Mouse (Mus musculus) liver, embryonic 13.5 days (tissue): ENCODE data around the gene Dhrs3. TPM values are rescaled to one million over a fixed set of nuclear protein-coding genes. Genes with fewer than 3 reads are reported as not detected.

Experiments
- ATAC-seq: fragments of 200-750 bp; cut with Nextera tagmentation; 2 replicates; pipeline ENCODE4 v1.8.0; 2017; ENCODE audit warnings: low read depth, mild to moderate bottlenecking, moderate number of reproducible peaks, moderate library complexity
- DNase-seq: peaks from one replicate; pipeline ENCODE4 v3.0.0; 2022
- H3K27ac ChIP-seq: fragments of 300-500 bp; sonication (generic); 2 replicates; pipeline ENCODE4 v1.5.1; 2015; ENCODE audit warnings: moderate library complexity, mild to moderate bottlenecking, inconsistent platforms
- H3K27me3 ChIP-seq: fragments of 300-500 bp; sonication (generic); 2 replicates; pipeline ENCODE4 v1.6.1; 2015; ENCODE audit warnings: mild to moderate bottlenecking, inconsistent platforms
- H3K36me3 ChIP-seq: fragments of 300-500 bp; sonication (generic); 2 replicates; pipeline ENCODE4 v1.6.1; 2015; ENCODE audit warnings: mild to moderate bottlenecking, inconsistent platforms
- H3K4me1 ChIP-seq: fragments of 300-500 bp; sonication (generic); replicated peaks from 2 replicates; pipeline ENCODE4 v1.6.1; 2015; ENCODE audit warnings: inconsistent platforms
- H3K4me2 ChIP-seq: fragments of 300-500 bp; sonication (generic); 2 replicates; pipeline ENCODE4 v1.6.1; 2015; ENCODE audit warnings: inconsistent platforms, mild to moderate bottlenecking, moderate library complexity
- H3K4me3 ChIP-seq: fragments of 300-500 bp; sonication (generic); replicated peaks from 2 replicates; pipeline ENCODE4 v1.5.1; 2015; ENCODE audit warnings: mild to moderate bottlenecking, inconsistent platforms
- H3K9ac ChIP-seq: fragments of 300-500 bp; sonication (generic); 2 replicates; pipeline ENCODE4 v1.6.1; 2015; ENCODE audit warnings: mild to moderate bottlenecking, inconsistent platforms
- H3K9me3 ChIP-seq: fragments of 300-500 bp; sonication (generic); replicated peaks from 2 replicates; pipeline ENCODE4 v1.6.1; 2016; ENCODE audit warnings: inconsistent platforms
- WGBS: fragments of 180-500 bp; shearing (Covaris S2); methylation state at CpG from one replicate; pipeline ENCODE4 v1.1.7; 2015; ENCODE audit not compliant: insufficient replicate concordance; 5-methylcytosine and 5-hydroxymethylcytosine counted together
- polyA plus RNA-seq: library from polyadenylated mRNA; unstranded; fragments of >200 nt; fragmentation: Nextera tagmentation; extraction: Ambion mirVana; gene quantifications from 2 replicates; pipeline ENCODE4 v1.2.1, GENCODE M21; 2015

Gene Dhrs3
- polyA plus RNA-seq, 1 experiment from 2014 or later = 25.0 TPM

GRCm38 (mm10) chr4:144898737-144899136 lies 6.1 kb downstream of the Dhrs3 start:
- Histone ChIP-seq H3K4me1 (peaks cover 69% of the 10 kb centered on the region), H3K27ac (no peak overlapping the region), H3K4me2 (no peak overlapping the region), H3K36me3 (peaks cover 8% of the 10 kb centered on the region), H3K4me3 (no peak overlapping the region), H3K9ac (no peak overlapping the region), H3K27me3 (peaks cover 17% of the 10 kb centered on the region), H3K9me3 (no peaks in the 10 kb centered on the region)
- 86% methylated on average over 2 of the region's 2 CpGs for WGBS
- DNase-seq = no peak
- no peak for ATAC-seq

GRCm38 (mm10) chr4:144901561-144902111 lies 9.0 kb downstream of the Dhrs3 start:
- ATAC-seq (peak; percentile 71), DNase-seq (peak; percentile 66)
- WGBS = 38% methylated on average over 5 of the region's 5 CpGs
- no peak overlapping the region for H3K4me3 ChIP-seq
- peak overlapping the region; percentile 31 for H3K4me2 ChIP-seq
- 0 out of 2 replicates have a peak overlapping the region, but pooled peaks have one; percentile 25 for H3K27ac ChIP-seq
- H3K9me3 ChIP-seq = no peaks in the 10 kb centered on the region
- H3K4me1 ChIP-seq = peaks cover 98% of the 10 kb centered on the region
- H3K36me3 ChIP-seq = peaks cover 8% of the 10 kb centered on the region
- no peaks in the 10 kb centered on the region for H3K27me3 ChIP-seq
- H3K9ac ChIP-seq = 0 out of 2 replicates have a peak overlapping the region, but pooled peaks have one; percentile 23

- DNase-seq (no peak), ATAC-seq (no peak)
- Histone ChIP-seq H3K9me3 (no peaks in the 10 kb centered on the region), H3K27ac (peak overlapping the region; percentile 64), H3K4me2 (no peak overlapping the region), H3K4me3 (no peak overlapping the region), H3K27me3 (no peaks in the 10 kb centered on the region), H3K4me1 (peaks cover 96% of the 10 kb centered on the region), H3K9ac (no peak overlapping the region), H3K36me3 (peaks cover 8% of the 10 kb centered on the region)
- 28% methylated on average over 1 of the region's 1 CpGs for WGBS
Observed at GRCm38 (mm10) chr4:144903088-144903487, 10.5 kb downstream of the Dhrs3 start.

GRCm38 (mm10) chr4:144903932-144904331 lies 11.3 kb downstream of the Dhrs3 start:
- Histone ChIP-seq H3K36me3 (peaks cover 3% of the 10 kb centered on the region; the same call in 1 of the 2 replicates), H3K4me3 (no peak overlapping the region), H3K27ac (peak overlapping the region; percentile 64; the same call in 1 of the 2 replicates), H3K4me2 (no peak overlapping the region), H3K27me3 (no peaks in the 10 kb centered on the region), H3K9ac (no peak overlapping the region), H3K4me1 (peaks cover 94% of the 10 kb centered on the region), H3K9me3 (no peaks in the 10 kb centered on the region)
- ATAC-seq = peak; percentile 42
- WGBS = 19% methylated on average over 3 of the region's 3 CpGs
- no peak for DNase-seq

GRCm38 (mm10) chr4:144905128-144905527 lies 12.5 kb downstream of the Dhrs3 start:
- no peaks in the 10 kb centered on the region for H3K9me3 ChIP-seq
- 48% methylated on average over 5 of the region's 5 CpGs for WGBS
- no peaks in the 10 kb centered on the region for H3K27me3 ChIP-seq
- ATAC-seq (no peak), DNase-seq (no peak)
- H3K4me3 ChIP-seq = no peak overlapping the region
- H3K4me2 ChIP-seq = no peak overlapping the region
- peaks cover 90% of the 10 kb centered on the region for H3K4me1 ChIP-seq
- H3K27ac ChIP-seq = no peak overlapping the region
- no peak overlapping the region for H3K9ac ChIP-seq
- no peaks in the 10 kb centered on the region for H3K36me3 ChIP-seq

- Histone ChIP-seq H3K9ac (no peak overlapping the region), H3K4me3 (no peak overlapping the region), H3K9me3 (no peaks in the 10 kb centered on the region), H3K27ac (peak overlapping the region; percentile 59), H3K4me1 (peaks cover 79% of the 10 kb centered on the region), H3K4me2 (no peak overlapping the region), H3K36me3 (no peaks in the 10 kb centered on the region), H3K27me3 (no peaks in the 10 kb centered on the region)
- peak; percentile 54 for ATAC-seq
- no peak for DNase-seq
- 27% methylated on average over 8 of the region's 8 CpGs for WGBS
Observed at GRCm38 (mm10) chr4:144906001-144906889, 13.6 kb downstream of the Dhrs3 start.

GRCm38 (mm10) chr4:144906978-144907703 lies 14.5 kb downstream of the Dhrs3 start:
- no peaks in the 10 kb centered on the region for H3K27me3 ChIP-seq
- peak; percentile 2; the same call in 1 of the 2 replicates for ATAC-seq
- H3K36me3 ChIP-seq = no peaks in the 10 kb centered on the region
- no peak for DNase-seq
- 0 out of 2 replicates have a peak overlapping the region, but pooled peaks have one; percentile 59 for H3K27ac ChIP-seq
- no peak overlapping the region for H3K9ac ChIP-seq
- WGBS = 42% methylated on average over 4 of the region's 4 CpGs
- H3K4me2 ChIP-seq = no peak overlapping the region
- H3K4me1 ChIP-seq = peaks cover 70% of the 10 kb centered on the region
- H3K9me3 ChIP-seq = no peaks in the 10 kb centered on the region
- no peak overlapping the region for H3K4me3 ChIP-seq

- Histone ChIP-seq H3K27ac (no peak overlapping the region), H3K27me3 (no peaks in the 10 kb centered on the region), H3K4me2 (no peak overlapping the region), H3K36me3 (no peaks in the 10 kb centered on the region), H3K4me1 (peaks cover 63% of the 10 kb centered on the region), H3K9me3 (no peaks in the 10 kb centered on the region), H3K4me3 (no peak overlapping the region), H3K9ac (no peak overlapping the region)
- DNase-seq (no peak), ATAC-seq (no peak)
Observed at GRCm38 (mm10) chr4:144908825-144909224, 16.2 kb downstream of the Dhrs3 start.

GRCm38 (mm10) chr4:144910281-144910680 lies 17.7 kb downstream of the Dhrs3 start:
- Histone ChIP-seq H3K9ac (no peak overlapping the region), H3K4me2 (no peak overlapping the region), H3K4me3 (no peak overlapping the region), H3K9me3 (no peaks in the 10 kb centered on the region), H3K36me3 (no peaks in the 10 kb centered on the region), H3K4me1 (peaks cover 51% of the 10 kb centered on the region), H3K27me3 (no peaks in the 10 kb centered on the region), H3K27ac (no peak overlapping the region)
- ATAC-seq (no peak), DNase-seq (no peak)
- WGBS = 71% methylated on average over 3 of the region's 3 CpGs

- H3K9me3 ChIP-seq = no peaks in the 10 kb centered on the region
- H3K36me3 ChIP-seq = peaks cover 1% of the 10 kb centered on the region; the same call in 1 of the 2 replicates
- WGBS = 43% methylated on average over 6 of the region's 6 CpGs
- ATAC-seq (peak; percentile 57), DNase-seq (peak; percentile 56)
- no peak overlapping the region for H3K4me3 ChIP-seq
- no peak overlapping the region for H3K27ac ChIP-seq
- H3K9ac ChIP-seq = no peak overlapping the region
- H3K4me1 ChIP-seq = peaks cover 25% of the 10 kb centered on the region
- no peaks in the 10 kb centered on the region for H3K27me3 ChIP-seq
- H3K4me2 ChIP-seq = no peak overlapping the region
Observed at GRCm38 (mm10) chr4:144913298-144914152, 20.9 kb downstream of the Dhrs3 start.
